Mouse (Mus musculus) stomach, postnatal 0 days (tissue): ENCODE measurements at regions not wholly inside any gene's neighbourhood (a gene's known extent, or its start where the extent isn't known, plus 50 kb on each side); places are given as distances from the start of the nearest gene placed in this dataset.

Experiments used
- ATAC-seq: fragments of 200-750 bp; cut with Nextera tagmentation; 2 replicates; pipeline ENCODE4 v1.8.0; 2017; ENCODE audit not compliant: low FRiP score, low TSS enrichment
- DNase-seq: peaks from one replicate; pipeline ENCODE4 v3.0.0-alpha.2; 2016; ENCODE audit warnings: low spot score
- H3K27ac ChIP-seq: fragments of 300-500 bp; sonication (generic); replicated peaks from 2 replicates; pipeline ENCODE4 v1.5.1; 2014; ENCODE audit warnings: mild to moderate bottlenecking, control low read depth
- H3K27me3 ChIP-seq: fragments of 300-500 bp; sonication (generic); 2 replicates; pipeline ENCODE4 v1.6.1; 2014; ENCODE audit warnings: low read length; ENCODE audit not compliant: control insufficient read depth, insufficient read depth
- H3K36me3 ChIP-seq: fragments of 300-500 bp; sonication (generic); 2 replicates; pipeline ENCODE4 v1.6.1; 2014; ENCODE audit warnings: low read length, mixed read lengths; ENCODE audit not compliant: control insufficient read depth, insufficient read depth
- H3K4me1 ChIP-seq: fragments of 300-500 bp; sonication (generic); replicated peaks from 2 replicates; pipeline ENCODE4 v1.6.1; 2014; ENCODE audit warnings: antibody characterized with exemption; ENCODE audit not compliant: control insufficient read depth, insufficient read depth
- H3K4me2 ChIP-seq: fragments of 300-500 bp; sonication (generic); replicated peaks from 2 replicates; pipeline ENCODE4 v1.6.1; 2014; ENCODE audit warnings: low read depth, mild to moderate bottlenecking, control low read depth, moderate library complexity
- H3K4me3 ChIP-seq: fragments of 300-500 bp; sonication (generic); 2 replicates; pipeline ENCODE4 v1.5.1; 2014; ENCODE audit warnings: low read depth, low read length, control low read depth
- H3K9ac ChIP-seq: fragments of 300-500 bp; sonication (generic); 2 replicates; pipeline ENCODE4 v1.6.1; 2014; ENCODE audit warnings: mild to moderate bottlenecking, low read length, control low read depth, mixed read lengths
- H3K9me3 ChIP-seq: fragments of 300-500 bp; sonication (generic); 2 replicates; pipeline ENCODE4 v1.6.1; 2016; ENCODE audit warnings: low read length; ENCODE audit not compliant: control insufficient read depth
- CTCF ChIP-seq: IDR thresholded peaks from 2 replicates; pipeline ENCODE4 v1.5.1; 2016; ENCODE audit warnings: antibody characterized with exemption, low read depth, mild to moderate bottlenecking, moderate library complexity
- EP300 ChIP-seq: optimal IDR thresholded peaks from 2 replicates; pipeline ENCODE3; 2016; ENCODE audit warnings: antibody characterized with exemption
- WGBS: fragments of 180-500 bp; shearing (Covaris S2); extraction: QIAGEN DNeasy Blood & Tissue Kit; methylation state at CpG from one replicate; pipeline ENCODE4 v1.1.7; 2014; 5-methylcytosine and 5-hydroxymethylcytosine counted together

DNA sequence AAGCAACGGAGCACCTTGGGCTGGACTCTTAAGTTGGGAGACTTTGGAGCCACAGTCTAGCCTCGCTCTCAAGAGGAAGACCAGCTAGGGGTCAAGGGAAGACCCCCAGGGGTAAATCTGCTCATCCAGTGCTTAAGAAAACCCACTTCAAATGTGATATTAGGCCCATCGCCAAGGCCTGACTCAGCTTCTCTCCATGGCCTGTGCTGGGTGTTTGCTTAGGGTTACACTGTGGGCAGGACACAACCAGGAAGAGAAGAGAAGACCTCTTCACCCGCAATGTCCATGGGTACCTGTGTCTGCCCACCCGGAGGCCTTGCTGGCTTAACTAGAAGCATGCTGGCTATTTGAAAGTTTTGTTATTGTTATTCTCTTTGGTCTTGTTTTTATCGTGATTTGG, 151.0 kb upstream of the Tmc1 start:
- H3K4me3 ChIP-seq, result no peak overlapping the region
- H3K9ac ChIP-seq, result no peak overlapping the region
- no peaks in the 10 kb centered on the region for H3K9me3 ChIP-seq
- H3K27me3 ChIP-seq, result no peaks in the 10 kb centered on the region
- H3K27ac ChIP-seq, result peak overlapping the region; percentile 86
- no peaks in the 10 kb centered on the region for H3K36me3 ChIP-seq
- ATAC-seq (peak; percentile 45), DNase-seq (peak; percentile 35)
- no peak overlapping the region for H3K4me2 ChIP-seq
- no peak for TF ChIP-seq EP300
- TF ChIP-seq CTCF, result no peak
- WGBS, result 83% methylated on average over 6 of the region's 6 CpGs
- H3K4me1 ChIP-seq, result peaks cover 6% of the 10 kb centered on the region; the same call in 1 of the 2 replicates

DNA sequence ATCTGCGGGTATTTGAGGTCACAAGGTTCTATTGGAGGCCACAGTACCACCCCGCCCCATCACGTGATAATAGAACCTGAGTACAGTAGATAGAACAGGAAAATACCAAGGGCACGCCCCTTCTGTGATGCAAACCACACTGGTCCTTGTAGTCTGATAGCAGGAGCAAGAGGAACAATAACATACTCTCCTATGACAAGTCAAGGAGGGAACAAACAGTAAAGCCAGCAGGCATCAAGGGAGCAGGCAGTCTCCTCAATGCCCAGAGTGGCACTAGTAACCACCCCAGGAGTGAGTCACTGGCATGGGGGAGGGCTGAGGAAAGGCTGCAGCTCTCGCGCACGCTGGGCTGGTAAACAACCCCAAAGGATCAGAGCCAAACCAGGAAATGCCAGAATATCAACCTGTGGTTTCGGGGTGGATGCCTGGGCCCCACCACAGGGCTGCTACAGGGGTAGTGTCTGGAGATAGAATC, 150.5 kb upstream of the Tmc1 start:
- Histone ChIP-seq H3K4me1 (peaks cover 6% of the 10 kb centered on the region; the same call in 1 of the 2 replicates), H3K4me3 (no peak overlapping the region), H3K27ac (peak overlapping the region; percentile 86), H3K4me2 (no peak overlapping the region), H3K9me3 (no peaks in the 10 kb centered on the region), H3K9ac (no peak overlapping the region), H3K36me3 (no peaks in the 10 kb centered on the region), H3K27me3 (no peaks in the 10 kb centered on the region)
- TF ChIP-seq EP300 (no peak), CTCF (no peak)
- DNase-seq, result peak; percentile 88
- WGBS, result 55% methylated on average over 8 of the region's 8 CpGs
- ATAC-seq, result peak; percentile 93

DNA sequence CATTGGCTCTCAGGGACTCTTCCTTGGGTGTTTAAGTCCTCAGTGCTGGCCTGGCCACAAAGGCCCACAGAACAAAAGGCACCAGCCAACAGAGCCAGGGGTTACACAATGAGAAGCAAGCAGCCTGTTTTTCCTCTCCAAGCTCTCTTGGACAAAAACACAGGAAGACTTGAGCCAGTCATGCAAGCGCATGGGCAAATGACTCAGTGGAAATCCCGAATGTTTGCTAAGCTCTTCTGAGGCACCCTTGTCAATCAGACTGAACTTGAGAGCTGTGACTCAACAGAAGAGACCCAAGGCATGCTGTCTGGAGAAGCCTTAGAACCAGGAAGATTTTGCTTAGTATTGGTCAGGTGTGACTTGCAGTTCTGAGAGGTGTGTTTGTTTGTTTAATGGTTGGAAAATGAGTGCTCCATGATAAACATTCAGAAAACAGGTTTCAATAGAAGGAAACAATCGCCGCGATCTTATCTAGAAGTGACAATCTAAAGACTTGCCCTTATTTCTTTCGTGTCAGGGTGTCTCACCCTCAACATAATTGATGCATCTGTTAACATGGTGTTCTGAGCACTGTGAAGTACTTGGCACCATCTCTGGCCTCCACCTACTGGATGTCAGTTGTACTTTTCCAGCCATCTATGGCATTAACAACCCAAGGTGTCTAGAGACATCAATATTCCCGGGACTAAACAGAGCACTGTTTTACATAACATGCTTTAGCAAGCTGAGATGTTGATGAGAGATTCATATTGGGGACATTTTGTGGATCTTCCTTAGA, 124.0 kb upstream of the Tmc1 start:
- Histone ChIP-seq H3K9ac (no peak overlapping the region), H3K4me3 (no peak overlapping the region), H3K36me3 (no peaks in the 10 kb centered on the region), H3K27me3 (no peaks in the 10 kb centered on the region), H3K4me2 (no peak overlapping the region), H3K27ac (peak overlapping the region; percentile 71), H3K4me1 (no peaks in the 10 kb centered on the region), H3K9me3 (no peaks in the 10 kb centered on the region)
- DNase-seq (peak; percentile 48), ATAC-seq (peak; percentile 97)
- 59% methylated on average over 7 of the region's 7 CpGs for WGBS
- TF ChIP-seq CTCF (peak; percentile 42), EP300 (peak; percentile 82)

DNA sequence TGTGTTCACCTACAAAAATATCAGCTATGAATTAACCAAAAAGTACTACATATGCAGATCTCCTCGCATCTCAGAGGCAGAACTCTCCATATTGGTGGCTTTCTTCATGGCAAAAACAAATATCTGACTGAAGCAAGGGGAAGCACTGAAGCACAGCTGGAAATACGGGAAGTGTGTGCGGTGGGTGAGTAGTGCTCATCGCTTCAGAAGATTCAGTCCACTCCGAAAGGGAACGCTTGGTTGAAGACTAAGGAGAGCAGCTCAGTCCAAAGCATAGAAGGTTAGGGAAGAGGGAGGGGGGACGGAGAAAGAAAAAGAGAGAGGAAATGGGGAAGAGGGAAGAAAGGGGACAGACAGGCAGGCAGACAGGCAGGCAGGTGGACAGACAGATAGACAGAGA, 114.4 kb upstream of the Tmc1 start:
- Histone ChIP-seq H3K36me3 (no peaks in the 10 kb centered on the region), H3K4me2 (no peak overlapping the region), H3K27ac (no peak overlapping the region), H3K4me3 (no peak overlapping the region), H3K4me1 (no peaks in the 10 kb centered on the region), H3K27me3 (no peaks in the 10 kb centered on the region), H3K9ac (no peak overlapping the region), H3K9me3 (no peaks in the 10 kb centered on the region)
- TF ChIP-seq EP300, result no peak
- ATAC-seq (no peak), DNase-seq (no peak)
- WGBS, result 84% methylated on average over 7 of the region's 7 CpGs

DNA sequence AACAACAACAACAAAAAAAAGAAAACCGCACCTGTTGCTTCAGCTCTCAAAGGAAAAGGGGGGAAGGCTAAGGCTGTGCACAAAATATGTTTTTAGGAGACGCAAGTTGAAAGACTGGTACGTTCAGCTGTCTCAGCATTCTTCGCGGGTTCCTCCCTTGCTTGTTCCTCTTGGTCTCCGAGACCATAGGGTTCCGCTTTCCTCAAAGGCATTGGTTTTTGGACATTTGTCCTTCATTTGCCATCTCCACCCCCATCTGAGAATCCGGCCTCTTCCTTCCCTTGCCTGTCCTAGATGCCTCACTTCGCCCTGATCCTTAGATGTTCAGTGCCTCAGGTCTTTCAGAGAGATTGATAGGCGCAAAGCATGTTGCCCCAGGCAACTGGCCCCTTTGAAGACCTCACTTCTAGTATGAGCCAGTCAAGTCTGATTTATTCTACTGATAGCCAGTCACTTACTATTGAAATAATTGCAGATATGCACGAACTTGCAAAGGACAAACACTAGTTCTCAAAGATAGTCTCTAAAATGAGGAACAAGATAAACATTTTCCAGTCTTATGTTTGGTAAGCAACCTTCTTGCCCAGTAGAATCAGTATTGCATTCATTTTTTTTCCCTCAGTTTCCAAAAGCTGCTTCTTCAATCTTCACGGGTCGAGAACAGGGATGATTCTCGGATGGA, 112.6 kb upstream of the Tmc1 start:
- WGBS, result 86% methylated on average over 14 of the region's 14 CpGs
- no peaks in the 10 kb centered on the region for H3K4me1 ChIP-seq
- no peaks in the 10 kb centered on the region for H3K36me3 ChIP-seq

DNA sequence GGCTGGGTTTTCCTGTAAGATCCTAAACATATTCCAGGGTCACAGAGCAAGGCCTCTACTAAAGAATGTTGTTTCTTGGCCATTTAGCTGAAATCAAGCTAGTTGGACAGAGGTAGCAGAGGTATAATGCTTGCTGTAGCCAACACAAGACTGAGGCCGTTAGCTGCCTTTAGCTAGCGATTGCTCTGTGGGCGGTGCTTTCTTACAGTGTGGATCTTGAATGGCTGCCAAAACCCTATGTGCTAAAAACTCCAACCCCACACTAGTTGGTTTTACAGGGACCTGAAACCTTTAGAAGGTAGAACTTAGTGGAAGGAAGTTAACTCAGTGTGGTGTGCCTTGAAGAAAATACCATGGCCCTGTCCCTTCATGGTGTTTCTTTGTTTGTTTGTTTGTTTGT, 110.9 kb upstream of the Tmc1 start:
- no peaks in the 10 kb centered on the region for H3K9me3 ChIP-seq
- H3K27me3 ChIP-seq, result no peaks in the 10 kb centered on the region
- DNase-seq, result no peak
- H3K4me2 ChIP-seq, result no peak overlapping the region
- ATAC-seq, result no peak
- no peak for TF ChIP-seq EP300
- TF ChIP-seq CTCF, result no peak
- no peaks in the 10 kb centered on the region for H3K36me3 ChIP-seq
- WGBS, result 65% methylated on average over 3 of the region's 3 CpGs
- no peak overlapping the region for H3K4me3 ChIP-seq
- no peak overlapping the region for H3K27ac ChIP-seq
- H3K9ac ChIP-seq, result no peak overlapping the region
- no peaks in the 10 kb centered on the region for H3K4me1 ChIP-seq

More for the DNA sequence above, 112.6 kb upstream of the Tmc1 start:
- no peak overlapping the region for H3K27ac ChIP-seq
- no peak for TF ChIP-seq EP300
- no peak for TF ChIP-seq CTCF
- H3K27me3 ChIP-seq, result no peaks in the 10 kb centered on the region
- ATAC-seq (no peak), DNase-seq (no peak)
- H3K4me2 ChIP-seq, result no peak overlapping the region
- H3K4me3 ChIP-seq, result no peak overlapping the region
- H3K9me3 ChIP-seq, result no peaks in the 10 kb centered on the region
- H3K9ac ChIP-seq, result no peak overlapping the region
